Mouse (Mus musculus) myocyte (in vitro differentiated cells): ENCODE measurements around the gene Mmrn2.

ENCODE experiments used
- MAX ChIP-seq: IDR thresholded peaks from one replicate; pipeline ENCODE4 v1.6.1; 2011; ENCODE audit warnings: low read depth, mild to moderate bottlenecking, control low read depth
- MYOD1 ChIP-seq, 3 experiments: IDR thresholded peaks; one replicate each; pipeline ENCODE4 v1.6.1; 2011; ENCODE audit warnings: control low read depth in 2 of 3, low read depth in 2 of 3, mild to moderate bottlenecking in 2 of 3, moderate library complexity in 1 of 3; ENCODE audit not compliant: insufficient read length in 2 of 3, control insufficient read depth in 1 of 3
- MYOG ChIP-seq, 3 experiments: IDR thresholded peaks; one replicate each; pipeline ENCODE4 v1.6.1; 2011; ENCODE audit warnings: control low read depth in 2 of 3, low read depth in 2 of 3, mild to moderate bottlenecking in 2 of 3; ENCODE audit not compliant: insufficient read length in 2 of 3, control insufficient read depth in 1 of 3, insufficient read depth in 1 of 3
- POLR2A ChIP-seq: IDR thresholded peaks from one replicate; pipeline ENCODE4 v1.6.1; 2011; ENCODE audit warnings: low read depth, mild to moderate bottlenecking, control low read depth, moderate library complexity; ENCODE audit not compliant: insufficient read length
- USF1 ChIP-seq: IDR thresholded peaks from one replicate; pipeline ENCODE4 v1.6.1; 2011; ENCODE audit warnings: low read depth, mild to moderate bottlenecking, control low read depth, moderate library complexity

- TF ChIP-seq MAX (no peak), MYOD1 (IDR thresholded peaks at IDR 0.05; ENCODE audit: control insufficient read depth in 1 of 3, insufficient read length in 2 of 3, low read depth in 2 of 3) (no peak), POLR2A (no peak), MYOG (IDR thresholded peaks at IDR 0.05; ENCODE audit: control insufficient read depth in 1 of 3, insufficient read depth in 1 of 3, insufficient read length in 2 of 3, low read depth in 2 of 3) (no peak), USF1 (no peak)
Observed at GRCm38 (mm10) chr14:34344361-34344760, 30.9 kb upstream of the Mmrn2 start.
